Mouse (Mus musculus) myocyte (in vitro differentiated cells): ENCODE results near the gene Aqp7.

Source experiments
- CEBPB ChIP-seq: IDR thresholded peaks from 2 replicates; pipeline ENCODE4 v1.6.1; 2011; ENCODE audit warnings: mild to moderate bottlenecking, moderate library complexity; ENCODE audit not compliant: poor library complexity, insufficient read depth, severe bottlenecking
- E2F4 ChIP-seq: IDR thresholded peaks from one replicate; pipeline ENCODE4 v1.6.1; 2011; ENCODE audit warnings: mild to moderate bottlenecking, control low read depth, moderate library complexity; ENCODE audit not compliant: insufficient read depth
- MAX ChIP-seq: IDR thresholded peaks from one replicate; pipeline ENCODE4 v1.6.1; 2011; ENCODE audit warnings: low read depth, mild to moderate bottlenecking, control low read depth
- MYOG ChIP-seq, 3 experiments: IDR thresholded peaks; one replicate each; pipeline ENCODE4 v1.6.1; 2011; ENCODE audit warnings: control low read depth in 2 of 3, low read depth in 2 of 3, mild to moderate bottlenecking in 2 of 3; ENCODE audit not compliant: insufficient read length in 2 of 3, control insufficient read depth in 1 of 3, insufficient read depth in 1 of 3
- POLR2A ChIP-seq: IDR thresholded peaks from one replicate; pipeline ENCODE4 v1.6.1; 2011; ENCODE audit warnings: low read depth, mild to moderate bottlenecking, control low read depth, moderate library complexity; ENCODE audit not compliant: insufficient read length
- REST ChIP-seq: IDR thresholded peaks from one replicate; pipeline ENCODE4 v1.6.1; 2011; ENCODE audit warnings: mild to moderate bottlenecking, control low read depth, moderate library complexity; ENCODE audit not compliant: insufficient read depth, insufficient read length
- SRF ChIP-seq: IDR thresholded peaks from one replicate; pipeline ENCODE4 v1.6.1; 2011; ENCODE audit warnings: low read depth; ENCODE audit not compliant: control insufficient read depth, insufficient read length
- TCF12 ChIP-seq: IDR thresholded peaks from one replicate; pipeline ENCODE4 v1.6.1; 2011; ENCODE audit warnings: mild to moderate bottlenecking, control low read depth; ENCODE audit not compliant: poor library complexity, insufficient read depth, severe bottlenecking
- USF1 ChIP-seq: IDR thresholded peaks from one replicate; pipeline ENCODE4 v1.6.1; 2011; ENCODE audit warnings: low read depth, mild to moderate bottlenecking, control low read depth, moderate library complexity

- TF ChIP-seq USF1 (no peak), POLR2A (no peak), REST (no peak), CEBPB (no peak), E2F4 (no peak), TCF12 (no peak), SRF (no peak), MAX (no peak), MYOG (IDR thresholded peaks at IDR 0.05; ENCODE audit: control insufficient read depth in 1 of 3, insufficient read depth in 1 of 3, insufficient read length in 2 of 3, low read depth in 2 of 3) (no peak)
These were observed 45.0 kb upstream of the Aqp7 start for GRCm38 (mm10) chr4:41092958-41093357.
